Mouse (Mus musculus) cerebellum, adult 2 months (tissue): ENCODE measurements at regions not wholly inside any gene's neighbourhood (a gene's known extent, or its start where the extent isn't known, plus 50 kb on each side); places are given as distances from the start of the nearest gene placed in this dataset.

ENCODE experiments used
- DNase-seq, 2 experiments: peaks; one replicate each; pipeline ENCODE4 v3.0.0; 2021
- H3K27ac ChIP-seq: fragments of 200-500 bp; 2 replicates; pipeline ENCODE4 v1.5.1; 2012; ENCODE audit warnings: low read length, control low read depth, inconsistent platforms; ENCODE audit not compliant: insufficient read depth
- H3K27me3 ChIP-seq: fragments of 200-500 bp; 2 replicates; pipeline ENCODE4 v1.6.1; 2012; ENCODE audit warnings: inconsistent platforms, mild to moderate bottlenecking, low read length, moderate library complexity; ENCODE audit not compliant: control insufficient read depth, insufficient read depth
- H3K4me1 ChIP-seq: fragments of 200-500 bp; 2 replicates; pipeline ENCODE4 v1.6.1; 2011; ENCODE audit warnings: low read length; ENCODE audit not compliant: control insufficient read depth, insufficient read depth
- H3K4me3 ChIP-seq: fragments of 200-500 bp; replicated peaks from 2 replicates; pipeline ENCODE3; 2011; ENCODE audit warnings: mild to moderate bottlenecking, low read depth, low read length, control low read depth; ENCODE audit not compliant: insufficient read depth
- CTCF ChIP-seq: fragments of 200-500 bp; IDR thresholded peaks from 2 replicates; pipeline ENCODE4 v1.5.1; 2011; ENCODE audit warnings: low read depth, mild to moderate bottlenecking, control low read depth, low read length, moderate library complexity, borderline replicate concordance; ENCODE audit not compliant: insufficient read depth
- POLR2A ChIP-seq: fragments of 200-500 bp; IDR thresholded peaks from 2 replicates; pipeline ENCODE4 v1.6.1; 2011; ENCODE audit warnings: low read length, control low read depth, borderline replicate concordance; ENCODE audit not compliant: insufficient read depth
- WGBS: fragments of 180-500 bp; shearing (Covaris S2); methylation state at CpG from one replicate; pipeline ENCODE4 v1.1.7; 2018; 5-methylcytosine and 5-hydroxymethylcytosine counted together

GRCm38 (mm10) chr16:21359459-21359858 lies 63.5 kb upstream of the Vps8 start:
- H3K27ac ChIP-seq: no peak overlapping the region
- H3K27me3 ChIP-seq: no peaks in the 10 kb centered on the region
- H3K4me1 ChIP-seq: no peaks in the 10 kb centered on the region
- 59% methylated on average over 4 of the region's 4 CpGs for WGBS
- TF ChIP-seq CTCF (no peak), POLR2A (no peak)
- DNase-seq: no peak
- H3K4me3 ChIP-seq: no peak overlapping the region

- peak in 1 of 2 experiments; percentile 13 for DNase-seq
- 13% methylated on average over 2 of the region's 2 CpGs for WGBS
- Histone ChIP-seq H3K4me1 (no peaks in the 10 kb centered on the region), H3K4me3 (no peak overlapping the region), H3K27ac (no peak overlapping the region), H3K27me3 (no peaks in the 10 kb centered on the region)
- no peak for TF ChIP-seq CTCF
- TF ChIP-seq POLR2A: no peak
Observed at GRCm38 (mm10) chr16:21361406-21361805, 61.5 kb upstream of the Vps8 start.

DNA sequence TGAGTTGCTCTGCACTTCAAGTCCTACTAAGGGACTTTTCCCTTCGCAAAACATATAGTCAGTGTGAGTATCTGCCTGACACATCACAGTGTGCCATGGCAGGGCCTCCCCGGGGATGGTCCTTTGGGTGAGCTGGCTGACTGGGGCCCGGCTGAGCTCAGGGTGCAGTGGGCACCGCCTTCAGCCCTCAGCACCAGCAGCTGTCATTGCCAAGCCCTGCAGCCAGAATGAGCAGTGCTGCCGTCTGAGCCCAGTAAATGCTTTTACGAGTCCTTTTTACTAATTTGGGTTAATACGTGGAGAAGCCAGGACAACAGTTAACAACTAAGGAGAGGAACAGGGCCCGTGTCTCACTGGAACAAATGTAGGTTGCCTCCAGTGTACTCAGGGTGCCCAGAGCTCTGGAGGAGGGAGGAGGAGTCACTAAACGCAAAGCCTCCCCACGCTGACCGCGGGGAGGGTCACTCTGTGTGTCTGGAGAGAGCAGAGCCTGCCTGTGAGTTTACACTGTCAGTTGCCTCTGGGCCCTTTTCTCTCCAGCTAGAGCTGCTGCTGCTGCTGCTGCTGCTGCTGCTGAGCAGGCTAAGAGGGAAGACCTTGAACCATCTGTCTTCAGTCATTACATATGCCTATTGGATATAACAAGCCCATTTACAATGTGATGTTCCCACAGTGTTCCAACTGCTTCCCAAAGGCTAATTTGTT lies 60.1 kb upstream of the Vps8 start:
- WGBS: 58% methylated on average over 12 of the region's 12 CpGs
- no peaks in the 10 kb centered on the region for H3K4me1 ChIP-seq
- no peak overlapping the region for H3K27ac ChIP-seq
- no peak overlapping the region for H3K4me3 ChIP-seq
- no peaks in the 10 kb centered on the region for H3K27me3 ChIP-seq
- no peak for DNase-seq
- TF ChIP-seq CTCF (no peak), POLR2A (no peak)

- TF ChIP-seq POLR2A (no peak), CTCF (no peak)
- WGBS: 54% methylated on average over 8 of the region's 8 CpGs
Observed at GRCm38 (mm10) chr16:21364885-21365284, 58.0 kb upstream of the Vps8 start.

GRCm38 (mm10) chr16:21367449-21367848 lies 55.5 kb upstream of the Vps8 start:
- no peak overlapping the region for H3K4me3 ChIP-seq
- no peak overlapping the region for H3K27ac ChIP-seq
- no peaks in the 10 kb centered on the region for H3K4me1 ChIP-seq
- 29% methylated on average over 8 of the region's 8 CpGs for WGBS
- no peak for TF ChIP-seq POLR2A
- peak; percentile 49 for TF ChIP-seq CTCF
- DNase-seq: peak in 1 of 2 experiments; percentile 11
- no peaks in the 10 kb centered on the region for H3K27me3 ChIP-seq

More at GRCm38 (mm10) chr16:21364885-21365284, 58.0 kb upstream of the Vps8 start:
- DNase-seq: no peak
- H3K27me3 ChIP-seq: no peaks in the 10 kb centered on the region
- H3K27ac ChIP-seq: no peak overlapping the region
- no peaks in the 10 kb centered on the region for H3K4me1 ChIP-seq
- no peak overlapping the region for H3K4me3 ChIP-seq

- TF ChIP-seq POLR2A (no peak), CTCF (no peak)
- Histone ChIP-seq H3K27me3 (no peaks in the 10 kb centered on the region), H3K27ac (no peak overlapping the region), H3K4me1 (no peaks in the 10 kb centered on the region), H3K4me3 (no peak overlapping the region)
- DNase-seq: no peak
- WGBS: 93% methylated on average over 1 of the region's 1 CpGs
Observed at GRCm38 (mm10) chr16:21368821-21369220, 54.1 kb upstream of the Vps8 start.

GRCm38 (mm10) chr16:21369569-21370512 lies 53.1 kb upstream of the Vps8 start:
- TF ChIP-seq POLR2A (no peak), CTCF (no peak)
- Histone ChIP-seq H3K27me3 (no peaks in the 10 kb centered on the region), H3K4me1 (no peaks in the 10 kb centered on the region), H3K4me3 (no peak overlapping the region), H3K27ac (no peak overlapping the region)
- DNase-seq: no peak
- WGBS: 77% methylated on average over 12 of the region's 12 CpGs
